In the genomic region with DNA sequence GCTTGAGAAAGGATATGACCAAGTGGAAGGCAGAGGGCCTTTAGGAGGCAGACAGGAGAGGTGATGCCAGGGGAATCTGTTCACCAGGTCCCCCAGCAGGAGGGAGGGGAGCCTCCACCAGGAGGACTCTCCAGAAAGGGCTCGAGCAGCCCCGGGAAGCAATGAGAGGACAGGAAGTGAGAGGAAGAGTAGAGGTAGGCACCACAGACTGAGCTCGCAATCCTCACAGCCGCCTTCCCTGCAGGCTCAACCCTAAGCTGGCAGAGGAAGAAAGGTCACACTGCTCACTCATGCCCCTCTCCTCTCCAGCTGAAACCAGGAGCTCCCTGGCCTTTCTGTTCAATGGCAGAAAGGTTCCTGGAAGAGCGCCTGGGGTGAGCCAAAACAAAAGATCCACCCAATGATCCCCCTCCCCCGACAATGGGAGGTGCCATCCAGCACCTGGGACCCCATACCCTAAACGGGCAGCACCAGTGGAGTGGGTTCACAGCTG, we compare ENCODE assay signal across 9 mouse cellular contexts. TPM values are rescaled to one million over a fixed set of nuclear protein-coding genes. Genes with fewer than 3 reads are reported as not detected.
A peak's percentile ranks its signal among the peaks of the same experiment; 100 is the strongest.
DNase-seq lines count a peak whose midpoint lies in the region; ATAC-seq and TF ChIP-seq lines count a peak whose summit lies in the region.
"Had no signal": no experiment of that assay in that cellular context is flagged by ENCODE, and none has a peak within 500 bp of the region (broad histone marks: within the 10 kb centered on the region; RNA-seq: fewer than 3 reads in every experiment).

No protein-coding gene starts in this region.

- no peak for TF ChIP-seq POLR2A in heart, adult 2 months (IDR thresholded peaks at IDR 0.05; ENCODE audit: insufficient read depth, low read depth, low read length)

- no peak for TF ChIP-seq EP300 in heart, adult 2 months (IDR thresholded peaks at IDR 0.05; ENCODE audit: insufficient read depth, low read depth, low read length)

- no peaks in the 10 kb centered on the region for H3K36me3 ChIP-seq in heart, adult 2 months (ENCODE audit: control insufficient read depth, insufficient read depth, low read length)
- no peaks in the 10 kb centered on the region for H3K36me3 ChIP-seq in heart, embryonic 10.5 days
- peaks cover 11% of the 10 kb centered on the region; the same call in 1 of the 2 replicates for H3K36me3 ChIP-seq in embryonic facial prominence, embryonic 14.5 days (ENCODE audit: control insufficient read depth, insufficient read depth, low read length)
- 0 out of 2 replicates have a peak, but pooled peaks cover 8% of the 10 kb centered on the region for H3K36me3 ChIP-seq in limb, embryonic 15.5 days
- H3K36me3 ChIP-seq: liver, embryonic 13.5 days had no signal

- peak overlapping the region; percentile 63 for H3K9ac ChIP-seq in heart, adult 2 months (ENCODE audit: low read depth, low read length)
- H3K9ac ChIP-seq in embryonic facial prominence, embryonic 14.5 days (ENCODE audit: low read depth, low read length) = peak overlapping the region; percentile 55
- H3K9ac ChIP-seq in limb, embryonic 15.5 days = peak overlapping the region; percentile 37; the same call in 1 of the 2 replicates
- H3K9ac ChIP-seq: liver, embryonic 13.5 days had no signal

- WGBS in heart, adult 2 months = 46% methylated on average over 7 of the region's 7 CpGs
- 3% methylated on average over 7 of the region's 7 CpGs for WGBS in heart, embryonic 10.5 days
- WGBS in embryonic facial prominence, embryonic 14.5 days = 17% methylated on average over 7 of the region's 7 CpGs
- 27% methylated on average over 7 of the region's 7 CpGs for WGBS in limb, embryonic 15.5 days

- no peak for TF ChIP-seq CTCF in heart, adult 2 months (IDR thresholded peaks at IDR 0.05)

- peaks cover 2% of the 10 kb centered on the region for H3K79me2 ChIP-seq in heart, adult 2 months (replicated peaks; ENCODE audit: control insufficient read depth, insufficient read depth, low read length)

- H3K4me1 ChIP-seq in heart, adult 2 months (ENCODE audit: control insufficient read depth, insufficient read depth, low read length) = peaks cover 26% of the 10 kb centered on the region
- H3K4me1 ChIP-seq in heart, embryonic 10.5 days = peaks cover 32% of the 10 kb centered on the region
- H3K4me1 ChIP-seq in embryonic facial prominence, embryonic 14.5 days (ENCODE audit: control insufficient read depth, insufficient read depth, low read length) = peaks cover 75% of the 10 kb centered on the region
- peaks cover 88% of the 10 kb centered on the region for H3K4me1 ChIP-seq in limb, embryonic 15.5 days

- H3K27me3 ChIP-seq in heart, adult 2 months (ENCODE audit: control insufficient read depth, insufficient read depth, low read length) = no peaks in the 10 kb centered on the region
- peaks cover 100% of the 10 kb centered on the region for H3K27me3 ChIP-seq in heart, embryonic 10.5 days (ENCODE audit: insufficient read depth, poor library complexity, severe bottlenecking)
- peaks cover 51% of the 10 kb centered on the region for H3K27me3 ChIP-seq in embryonic facial prominence, embryonic 14.5 days (replicated peaks; ENCODE audit: control insufficient read depth, insufficient read depth, low read length)
- H3K27me3 ChIP-seq in limb, embryonic 15.5 days = no peaks in the 10 kb centered on the region

- no peaks in the 10 kb centered on the region for H3K9me3 ChIP-seq in heart, embryonic 10.5 days
- H3K9me3 ChIP-seq in embryonic facial prominence, embryonic 14.5 days (ENCODE audit: control insufficient read depth, low read length) = no peaks in the 10 kb centered on the region
- H3K9me3 ChIP-seq in limb, embryonic 15.5 days = no peaks in the 10 kb centered on the region
- H3K9me3 ChIP-seq: liver, embryonic 13.5 days had no signal

- no peak for DNase-seq in heart, adult 2 months
- no peak for DNase-seq in heart, embryonic 10.5 days (ENCODE audit: low spot score)
- DNase-seq in 3T3-L1 (ENCODE audit: low read depth, low spot score) = peak; percentile 47
- DNase-seq in embryonic facial prominence, embryonic 14.5 days (ENCODE audit: low spot score) = no peak
- no peak for DNase-seq in retina, embryonic 14.5 days (ENCODE audit: low spot score)
- no peak for DNase-seq in left cerebral cortex, adult 11 months (ENCODE audit: low spot score)
- DNase-seq in spleen, adult 18-20 months = no peak
- DNase-seq: liver, embryonic 13.5 days had no signal

- H3K4me2 ChIP-seq in embryonic facial prominence, embryonic 14.5 days (ENCODE audit: low read depth, low read length) = peak overlapping the region; percentile 60
- peak overlapping the region; percentile 46 for H3K4me2 ChIP-seq in limb, embryonic 15.5 days
- H3K4me2 ChIP-seq: liver, embryonic 13.5 days had no signal

- intact Hi-C loops in heart, adult 2 months (cut with DNase I) = loop anchor here (2.0 kb wide), 1 partner anchor 23 kb away; no protein-coding TSS in a partner anchor

- ATAC-seq in embryonic facial prominence, embryonic 14.5 days (ENCODE audit: low read depth) = no peak
- no peak for ATAC-seq in limb, embryonic 15.5 days (ENCODE audit: insufficient number of reproducible peaks, low FRiP score, low TSS enrichment, low read depth)

- H3K27ac ChIP-seq in heart, adult 2 months = peak overlapping the region; percentile 82
- H3K27ac ChIP-seq in heart, embryonic 10.5 days = no peak overlapping the region
- H3K27ac ChIP-seq in embryonic facial prominence, embryonic 14.5 days (replicated peaks; ENCODE audit: low read depth, low read length) = peak overlapping the region; percentile 93
- H3K27ac ChIP-seq in limb, embryonic 15.5 days = peak overlapping the region; percentile 96
- H3K27ac ChIP-seq: liver, embryonic 13.5 days had no signal

- H3K4me3 ChIP-seq in heart, adult 2 months = peak overlapping the region; percentile 26; the same call in 1 of the 2 replicates
- H3K4me3 ChIP-seq in heart, embryonic 10.5 days = no peak overlapping the region
- no peak overlapping the region for H3K4me3 ChIP-seq in embryonic facial prominence, embryonic 14.5 days (ENCODE audit: low read depth, low read length)
- peak overlapping the region; percentile 35; the same call in 1 of the 2 replicates for H3K4me3 ChIP-seq in limb, embryonic 15.5 days
- H3K4me3 ChIP-seq: liver, embryonic 13.5 days had no signal

RNA-seq across cellular contexts. Expression of a gene that starts 24.5 kb away (rescaled TPM):
- total RNA-seq in heart, adult 2 months (2021) = 100 to 1,000 TPM; 274 to 297 TPM
- 49.0 and 68.7 TPM in 2 replicates for polyA plus RNA-seq in heart, adult 2 months (2012; rRNA removed)
- polyA plus RNA-seq in heart, embryonic 10.5 days (2016; fragmentation: Nextera tagmentation; extraction: Ambion mirVana) = 0.87 and 2.1 TPM in 2 replicates
- 64.0 and 67.4 TPM in 2 replicates for polyA plus RNA-seq in embryonic facial prominence, embryonic 14.5 days (2014; fragmentation: Nextera tagmentation; extraction: Ambion mirVana)
- 87.0 and 100 TPM in 2 replicates for polyA plus RNA-seq in limb, embryonic 15.5 days (2015; fragmentation: Nextera tagmentation; extraction: Ambion mirVana)

RNA-seq across cellular contexts. Expression of a gene that starts 47.0 kb away (rescaled TPM):
- 10 to 100 TPM; 11.2 to 12.3 TPM for total RNA-seq in heart, adult 2 months (2021)
- 6.1 and 7.6 TPM in 2 replicates for polyA plus RNA-seq in heart, adult 2 months (2012; rRNA removed)
- polyA plus RNA-seq in heart, embryonic 10.5 days (2016; fragmentation: Nextera tagmentation; extraction: Ambion mirVana) = 5.3 TPM in 2 replicates
- 5.8 and 6.8 TPM in 2 replicates for polyA plus RNA-seq in embryonic facial prominence, embryonic 14.5 days (2014; fragmentation: Nextera tagmentation; extraction: Ambion mirVana)
- polyA plus RNA-seq in limb, embryonic 15.5 days (2015; fragmentation: Nextera tagmentation; extraction: Ambion mirVana) = 7.5 and 8.0 TPM in 2 replicates

RNA-seq across cellular contexts. Expression of a gene that starts 52.9 kb away (rescaled TPM):
- total RNA-seq in heart, adult 2 months (2021) = under 1 TPM in 1 of 2 experiments, not detected in 1; 0.55 TPM
- 0.70 TPM in 1 of 2 replicates, not detected in the other for polyA plus RNA-seq in heart, adult 2 months (2012; rRNA removed)
- 2.1 and 3.2 TPM in 2 replicates for polyA plus RNA-seq in heart, embryonic 10.5 days (2016; fragmentation: Nextera tagmentation; extraction: Ambion mirVana)
- polyA plus RNA-seq in embryonic facial prominence, embryonic 14.5 days (2014; fragmentation: Nextera tagmentation; extraction: Ambion mirVana) = 2.0 and 2.7 TPM in 2 replicates
- 3.8 and 5.5 TPM in 2 replicates for polyA plus RNA-seq in limb, embryonic 15.5 days (2015; fragmentation: Nextera tagmentation; extraction: Ambion mirVana)

RNA-seq across cellular contexts. Expression of a gene that starts 55.7 kb away (rescaled TPM):
- total RNA-seq in heart, adult 2 months (2021) = 10 to 100 TPM; 27.4 to 29.7 TPM
- polyA plus RNA-seq in heart, adult 2 months (2012; rRNA removed) = 13.4 and 21.2 TPM in 2 replicates
- polyA plus RNA-seq in heart, embryonic 10.5 days (2016; fragmentation: Nextera tagmentation; extraction: Ambion mirVana) = 57.3 and 60.5 TPM in 2 replicates
- 41.3 and 41.5 TPM in 2 replicates for polyA plus RNA-seq in embryonic facial prominence, embryonic 14.5 days (2014; fragmentation: Nextera tagmentation; extraction: Ambion mirVana)
- 44.7 and 45.6 TPM in 2 replicates for polyA plus RNA-seq in limb, embryonic 15.5 days (2015; fragmentation: Nextera tagmentation; extraction: Ambion mirVana)

Comparison
In these comparisons a context has a peak if more than half of its experiments do, and no peak if none do; other contexts are left out.
1. H3K4me3 ChIP-seq: peak in heart, adult 2 months (single experiment) and limb, embryonic 15.5 days (single experiment); none in heart, embryonic 10.5 days (single experiment) and embryonic facial prominence, embryonic 14.5 days (single experiment).
2. RNA of a gene that starts 24.5 kb away (polyA plus RNA-seq): 87.0 to 100 TPM in limb, embryonic 15.5 days, 49.0 to 68.7 TPM in heart, adult 2 months and 64.0 to 67.4 TPM in embryonic facial prominence, embryonic 14.5 days; 0.87 to 2.1 TPM in heart, embryonic 10.5 days; every median in the first group is over 10 times any median in the second.
3. Peak in every context shown above with its lines, with median percentiles within 50 percentile points of each other: H3K9ac ChIP-seq.